Mouse (Mus musculus) adrenal gland, adult 18-20 months (tissue): Measurements from ENCODE around the gene Gramd1b. TPM values are rescaled to one million over a fixed set of nuclear protein-coding genes. Genes with fewer than 3 reads are reported as not detected.
A peak's percentile ranks its signal among the peaks of the same experiment; 100 is the strongest.

ENCODE experiments used
- DNase-seq, 2 experiments: peaks; one replicate each; pipeline ENCODE4 v3.0.0; 2021 to 2022; ENCODE audit warnings: low spot score in 2 of 2
- total RNA-seq, 2 experiments: library from RNA; stranded (reverse); gene quantifications; 1 replicate in 1 of 2; 2 replicates in 1 of 2; pipeline ENCODE4 v1.2.3; 2021

Gene Gramd1b
- total RNA-seq, 2 experiments from 2014 or later = 440 to 1,090 TPM

- no peak for DNase-seq
Observed at GRCm38 (mm10) chr9:40343053-40343652, 188.0 kb downstream of the Gramd1b start.

- no peak for DNase-seq
Observed at GRCm38 (mm10) chr9:40342101-40342500, 189.1 kb downstream of the Gramd1b start.

- no peak for DNase-seq
Observed at GRCm38 (mm10) chr9:40339578-40339977, 191.6 kb downstream of the Gramd1b start.

- no peak for DNase-seq
Observed at GRCm38 (mm10) chr9:40337131-40337820, 193.9 kb downstream of the Gramd1b start.

- no peak for DNase-seq
Observed at GRCm38 (mm10) chr9:40336701-40337100, 194.5 kb downstream of the Gramd1b start.

GRCm38 (mm10) chr9:40334617-40335016, 196.6 kb downstream of the Gramd1b start:
- no peak for DNase-seq

- peak in 1 of 2 experiments; percentile 75 for DNase-seq
Observed at GRCm38 (mm10) chr9:40333649-40334396, 197.4 kb downstream of the Gramd1b start.

GRCm38 (mm10) chr9:40332731-40333648, 198.2 kb downstream of the Gramd1b start:
- peak in 1 of 2 experiments; percentile 30 for DNase-seq

GRCm38 (mm10) chr9:40332326-40332725, 198.9 kb downstream of the Gramd1b start:
- DNase-seq = no peak

- DNase-seq = no peak
Observed at GRCm38 (mm10) chr9:40331411-40332286, 199.5 kb downstream of the Gramd1b start.

- DNase-seq = peak; percentile 89 to 90
Observed at GRCm38 (mm10) chr9:40330609-40331382, 200.4 kb downstream of the Gramd1b start.

GRCm38 (mm10) chr9:40326260-40326915, 204.8 kb downstream of the Gramd1b start:
- DNase-seq = no peak

GRCm38 (mm10) chr9:40324826-40325225, 206.4 kb downstream of the Gramd1b start:
- no peak for DNase-seq

- DNase-seq = no peak
Observed at GRCm38 (mm10) chr9:40324232-40324792, 206.9 kb downstream of the Gramd1b start.

- no peak for DNase-seq
Observed at GRCm38 (mm10) chr9:40323773-40324172, 207.4 kb downstream of the Gramd1b start.

GRCm38 (mm10) chr9:40323171-40323570, 208.0 kb downstream of the Gramd1b start:
- no peak for DNase-seq

- DNase-seq = no peak
Observed at GRCm38 (mm10) chr9:40322372-40322771, 208.8 kb downstream of the Gramd1b start.

- no peak for DNase-seq
Observed at GRCm38 (mm10) chr9:40321668-40322003, 209.5 kb downstream of the Gramd1b start.
